Mouse (Mus musculus): Measurements from ENCODE around the gene 5730480H06Rik. TPM values are rescaled to one million over a fixed set of nuclear protein-coding genes. Genes with fewer than 3 reads are reported as not detected.

5730480H06Rik gene
- polyA plus RNA-seq, 1 experiment: 3.6 TPM

GRCm38 (mm10) chr5:48412261-48412660 lies 84.5 kb downstream of the 5730480H06Rik start:
- TF ChIP-seq FLI1 (IDR thresholded peaks at IDR 0.05; ENCODE audit: low read length) (no peak), GATA1 (IDR thresholded peaks at IDR 0.05; ENCODE audit: borderline replicate concordance, low read length) (no peak)
- no peaks in the 10 kb centered on the region for H3K27me3 ChIP-seq (replicated peaks)
- H3K9me3 ChIP-seq: no peaks in the 10 kb centered on the region
- peaks cover 4% of the 10 kb centered on the region for H3K36me3 ChIP-seq (replicated peaks; ENCODE audit: low read length)
- no peaks in the 10 kb centered on the region for H3K4me1 ChIP-seq
- no peak overlapping the region for H3K4me3 ChIP-seq (replicated peaks)

- H3K4me3 ChIP-seq (replicated peaks): no peak overlapping the region
- no peak for TF ChIP-seq FLI1 (IDR thresholded peaks at IDR 0.05; ENCODE audit: low read length)
- TF ChIP-seq GATA1 (IDR thresholded peaks at IDR 0.05; ENCODE audit: borderline replicate concordance, low read length): no peak
- no peaks in the 10 kb centered on the region for H3K36me3 ChIP-seq (replicated peaks; ENCODE audit: low read length)
- H3K27me3 ChIP-seq (replicated peaks): no peaks in the 10 kb centered on the region
- H3K9me3 ChIP-seq: no peaks in the 10 kb centered on the region
- H3K4me1 ChIP-seq: no peaks in the 10 kb centered on the region
Measured at GRCm38 (mm10) chr5:48419741-48420140, 92.0 kb downstream of the 5730480H06Rik start.

- TF ChIP-seq FLI1 (IDR thresholded peaks at IDR 0.05; ENCODE audit: low read length): no peak
- no peak for TF ChIP-seq GATA1 (IDR thresholded peaks at IDR 0.05; ENCODE audit: borderline replicate concordance, low read length)
- no peaks in the 10 kb centered on the region for H3K9me3 ChIP-seq
- H3K36me3 ChIP-seq (replicated peaks; ENCODE audit: low read length): no peaks in the 10 kb centered on the region
- H3K4me1 ChIP-seq: no peaks in the 10 kb centered on the region
- no peaks in the 10 kb centered on the region for H3K27me3 ChIP-seq (replicated peaks)
- H3K4me3 ChIP-seq (replicated peaks): no peak overlapping the region
Measured at GRCm38 (mm10) chr5:48421957-48422356, 94.2 kb downstream of the 5730480H06Rik start.

GRCm38 (mm10) chr5:48430459-48430858 lies 102.7 kb downstream of the 5730480H06Rik start:
- no peaks in the 10 kb centered on the region for H3K27me3 ChIP-seq (replicated peaks)
- no peaks in the 10 kb centered on the region for H3K36me3 ChIP-seq (replicated peaks; ENCODE audit: low read length)
- no peaks in the 10 kb centered on the region for H3K9me3 ChIP-seq
- TF ChIP-seq GATA1 (IDR thresholded peaks at IDR 0.05; ENCODE audit: borderline replicate concordance, low read length) (no peak), FLI1 (IDR thresholded peaks at IDR 0.05; ENCODE audit: low read length) (no peak)
- H3K4me1 ChIP-seq: no peaks in the 10 kb centered on the region
- no peak overlapping the region for H3K4me3 ChIP-seq (replicated peaks)

GRCm38 (mm10) chr5:48448888-48449287 lies 121.1 kb downstream of the 5730480H06Rik start:
- TF ChIP-seq FLI1 (IDR thresholded peaks at IDR 0.05; ENCODE audit: low read length): no peak
- TF ChIP-seq GATA1 (IDR thresholded peaks at IDR 0.05; ENCODE audit: borderline replicate concordance, low read length): no peak
- no peaks in the 10 kb centered on the region for H3K36me3 ChIP-seq (replicated peaks; ENCODE audit: low read length)
- no peak overlapping the region for H3K4me3 ChIP-seq (replicated peaks)
- H3K4me1 ChIP-seq: no peaks in the 10 kb centered on the region
- no peaks in the 10 kb centered on the region for H3K27me3 ChIP-seq (replicated peaks)
- 0 out of 2 replicates have a peak, but pooled peaks cover 2% of the 10 kb centered on the region for H3K9me3 ChIP-seq

- H3K27me3 ChIP-seq (replicated peaks): no peaks in the 10 kb centered on the region
- H3K36me3 ChIP-seq (replicated peaks; ENCODE audit: low read length): no peaks in the 10 kb centered on the region
- TF ChIP-seq FLI1 (IDR thresholded peaks at IDR 0.05; ENCODE audit: low read length) (no peak), GATA1 (IDR thresholded peaks at IDR 0.05; ENCODE audit: borderline replicate concordance, low read length) (no peak)
- H3K4me1 ChIP-seq: no peaks in the 10 kb centered on the region
- peaks cover 4% of the 10 kb centered on the region; the same call in 1 of the 2 replicates for H3K9me3 ChIP-seq
- H3K4me3 ChIP-seq (replicated peaks): no peak overlapping the region
Measured at GRCm38 (mm10) chr5:48460221-48460620, 132.5 kb downstream of the 5730480H06Rik start.

Measured in megakaryocyte, embryonic 14.5 days (primary cell).